Mouse (Mus musculus) mouse embryonic stem cell (cell line): ENCODE measurements around the gene Wdr27.
"Not testable (repeated sequence)": the region's sequence is repeated elsewhere in the genome, so short reads cannot be mapped to it uniquely, and the experiment has no call there.

ENCODE experiments used
- in situ Hi-C, 2 experiments: fragments of 300-500 bp; cut with MboI; formaldehyde crosslinking; loops; 1 replicate in 1 of 2; 3 replicates in 1 of 2; pipeline ENCODE4 v1.14.3; 2019 to 2020; ENCODE audit warnings: low sequenced_read_pairs in 2 of 2, low pct_unique_long_range_greater_than_20kb in 1 of 2, mixed read lengths in 1 of 2; ENCODE audit not compliant: unreplicated experiment in 1 of 2

Gene Wdr27

GRCm38 (mm10) chr17:14935841-14936605 lies 6.9 kb downstream of the Wdr27 start:
- in situ Hi-C loops = no loop called here

- in situ Hi-C loops = not testable (repeated sequence)
Measured at GRCm38 (mm10) chr17:14935280-14935679, 7.7 kb downstream of the Wdr27 start.

- in situ Hi-C loops = no loop called here
Measured at GRCm38 (mm10) chr17:14931469-14931868, 11.5 kb downstream of the Wdr27 start.

- in situ Hi-C loops = no loop called here
Measured at GRCm38 (mm10) chr17:14930697-14931096, 12.3 kb downstream of the Wdr27 start.

- in situ Hi-C loops = no loop called here
Measured at GRCm38 (mm10) chr17:14928631-14929030, 14.3 kb downstream of the Wdr27 start.

GRCm38 (mm10) chr17:14927644-14928218 lies 15.2 kb downstream of the Wdr27 start:
- in situ Hi-C loops = no loop called here

- in situ Hi-C loops = loop anchor here (25.0 kb wide), 2 partner anchors 634 to 684 kb away; partner anchors contain the start of gene Smoc2 (in 1 of the 2)
Measured at GRCm38 (mm10) chr17:14921582-14921981, 21.4 kb downstream of the Wdr27 start.

- in situ Hi-C loops = loop anchor here (25.0 kb wide), 2 partner anchors 631 to 681 kb away; partner anchors contain the start of gene Smoc2 (in 1 of the 2)
Measured at GRCm38 (mm10) chr17:14917866-14918265, 25.1 kb downstream of the Wdr27 start.

GRCm38 (mm10) chr17:14914401-14914800 lies 28.6 kb downstream of the Wdr27 start:
- in situ Hi-C loops = loop anchor here (25.0 kb wide), 2 partner anchors 627 to 677 kb away; partner anchors contain the start of gene Smoc2 (in 1 of the 2)

- in situ Hi-C loops = loop anchor here (25.0 kb wide), 2 partner anchors 626 to 676 kb away; partner anchors contain the start of gene Smoc2 (in 1 of the 2)
Measured at GRCm38 (mm10) chr17:14912981-14913380, 30.0 kb downstream of the Wdr27 start.

- in situ Hi-C loops = loop anchor here (25.0 kb wide), 2 partner anchors 625 to 675 kb away; partner anchors contain the start of gene Smoc2 (in 1 of the 2)
Measured at GRCm38 (mm10) chr17:14912420-14912819, 30.5 kb downstream of the Wdr27 start.

- in situ Hi-C loops = loop anchor here (25.0 kb wide), 2 partner anchors 623 to 673 kb away; partner anchors contain the start of gene Smoc2 (in 1 of the 2)
Measured at GRCm38 (mm10) chr17:14910771-14911170, 32.2 kb downstream of the Wdr27 start.

GRCm38 (mm10) chr17:14909331-14909730 lies 33.6 kb downstream of the Wdr27 start:
- in situ Hi-C loops = loop anchor here (10.0 to 25.0 kb wide), 3 partner anchors 375 to 672 kb away; partner anchors contain the start of gene Smoc2 (in 1 of the 2)

GRCm38 (mm10) chr17:14907136-14907535 lies 35.8 kb downstream of the Wdr27 start:
- in situ Hi-C loops = loop anchor here (10.0 to 25.0 kb wide), 3 partner anchors 372 to 670 kb away; partner anchors contain the start of gene Smoc2 (in 1 of the 2)

GRCm38 (mm10) chr17:14906611-14907010 lies 36.3 kb downstream of the Wdr27 start:
- in situ Hi-C loops = loop anchor here (10.0 to 25.0 kb wide), 3 partner anchors 372 to 669 kb away; partner anchors contain the start of gene Smoc2 (in 1 of the 2)

GRCm38 (mm10) chr17:14904637-14905265 lies 38.2 kb downstream of the Wdr27 start:
- in situ Hi-C loops = loop anchor here (5.0 to 25.0 kb wide), 4 partner anchors 357 to 667 kb away; partner anchors contain the start of gene Smoc2 (in 1 of the 2)

GRCm38 (mm10) chr17:14904206-14904605 lies 38.8 kb downstream of the Wdr27 start:
- in situ Hi-C loops = loop anchor here (5.0 to 25.0 kb wide), 4 partner anchors 357 to 667 kb away; partner anchors contain the start of gene Smoc2 (in 1 of the 2)

- in situ Hi-C loops = loop anchor here (5.0 to 25.0 kb wide), 4 partner anchors 356 to 666 kb away; partner anchors contain the start of gene Smoc2 (in 1 of the 2)
Measured at GRCm38 (mm10) chr17:14903212-14903611, 39.7 kb downstream of the Wdr27 start.
